Mouse (Mus musculus): ENCODE data around the gene Klhl29.

Gene Klhl29

DNA sequence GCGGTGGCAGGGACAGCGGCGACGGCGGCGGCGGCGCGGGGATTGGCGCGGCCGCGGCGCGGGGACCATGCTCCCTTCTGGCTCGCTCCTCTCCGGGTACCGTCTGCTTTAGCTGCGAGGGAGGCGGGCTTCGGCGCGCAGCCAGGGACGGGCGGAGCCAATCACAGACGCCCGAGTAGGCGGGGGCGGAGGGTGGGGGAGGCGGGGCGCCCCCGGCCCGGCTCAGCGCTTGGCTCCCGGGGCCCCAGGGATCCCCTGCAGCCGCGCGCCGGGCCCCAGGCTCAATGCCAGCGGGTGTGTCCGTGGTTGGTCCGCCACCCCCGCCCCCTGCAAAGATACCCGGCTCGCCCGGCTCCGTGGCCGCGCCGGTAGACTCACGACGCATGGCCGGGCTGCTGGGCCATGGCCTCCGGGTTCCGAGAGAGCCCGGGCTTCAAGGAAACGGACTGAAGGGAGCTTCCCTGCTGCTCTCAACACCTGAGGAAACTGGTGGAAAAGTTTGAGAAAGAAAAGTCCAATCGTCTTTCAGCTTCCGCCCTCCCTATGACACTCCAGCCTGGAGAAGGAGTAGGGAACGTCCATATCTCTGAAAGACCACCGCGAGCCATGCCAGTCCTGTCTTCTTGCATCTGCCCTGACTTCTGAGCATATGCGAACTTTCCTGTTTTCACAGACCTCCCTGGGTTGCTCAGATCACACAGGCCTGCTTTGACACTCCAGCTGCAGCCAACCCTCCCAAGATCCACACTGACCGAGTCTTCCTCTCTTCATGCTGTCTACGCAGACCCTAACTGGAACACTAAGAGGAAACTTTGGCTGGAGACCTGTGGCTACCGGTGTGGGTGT lies at the start of gene Klhl29:
TSS of gene Klhl29 (minus strand) at position 67 of the 846 bp plus-strand sequence.
- Histone ChIP-seq H3K9me3 (ENCODE audit: low read length) (no peaks in the 10 kb centered on the region), H3K4me1 (replicated peaks; ENCODE audit: low read depth, low read length) (peaks cover 23% of the 10 kb centered on the region), H3K27me3 (ENCODE audit: insufficient read depth, low read length) (peaks cover 81% of the 10 kb centered on the region), H3K4me3 (replicated peaks; ENCODE audit: low read length) (peak within 1 kb of the TSS; percentile 83), H3K36me3 (ENCODE audit: insufficient read depth, low read length) (no peaks in the 10 kb centered on the region)
- TF ChIP-seq NANOG (IDR thresholded peaks at IDR 0.05; ENCODE audit: borderline replicate concordance, low read length): no peak
- no peak for TF ChIP-seq CTCF (conservative IDR thresholded peaks at IDR 0.05; ENCODE audit: low read length)
- no peak for TF ChIP-seq POU5F1 (IDR thresholded peaks at IDR 0.05; ENCODE audit: borderline replicate concordance, low read length)

DNA sequence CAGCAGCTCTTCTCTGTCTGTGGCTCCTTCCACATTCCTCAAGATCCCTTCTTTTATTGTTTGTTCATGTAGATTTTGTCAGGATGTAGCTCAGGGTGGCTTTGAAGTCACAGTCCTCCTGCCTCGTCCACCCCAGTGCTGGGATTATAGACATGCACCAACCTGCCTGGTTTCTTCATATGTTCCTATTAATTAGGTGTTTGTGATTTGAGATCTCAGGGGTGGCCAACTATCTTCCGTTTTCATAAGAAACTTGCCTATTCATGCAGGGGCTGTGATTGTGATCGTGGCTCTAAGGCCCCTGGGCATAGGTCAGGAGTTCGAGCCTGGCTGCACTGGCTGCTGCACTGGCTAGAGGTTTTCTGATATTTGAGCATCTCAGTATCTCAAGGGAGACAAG lies 49.8 kb upstream of the Klhl29 start:
- no peaks in the 10 kb centered on the region for H3K9me3 ChIP-seq (ENCODE audit: low read length)
- H3K4me3 ChIP-seq (replicated peaks; ENCODE audit: low read length): no peak overlapping the region
- H3K4me1 ChIP-seq (replicated peaks; ENCODE audit: low read depth, low read length): peaks cover 4% of the 10 kb centered on the region
- H3K27me3 ChIP-seq (ENCODE audit: insufficient read depth, low read length): no peaks in the 10 kb centered on the region
- no peak for TF ChIP-seq POU5F1 (IDR thresholded peaks at IDR 0.05; ENCODE audit: borderline replicate concordance, low read length)
- TF ChIP-seq CTCF (conservative IDR thresholded peaks at IDR 0.05; ENCODE audit: low read length): no peak
- no peaks in the 10 kb centered on the region for H3K36me3 ChIP-seq (ENCODE audit: insufficient read depth, low read length)

DNA sequence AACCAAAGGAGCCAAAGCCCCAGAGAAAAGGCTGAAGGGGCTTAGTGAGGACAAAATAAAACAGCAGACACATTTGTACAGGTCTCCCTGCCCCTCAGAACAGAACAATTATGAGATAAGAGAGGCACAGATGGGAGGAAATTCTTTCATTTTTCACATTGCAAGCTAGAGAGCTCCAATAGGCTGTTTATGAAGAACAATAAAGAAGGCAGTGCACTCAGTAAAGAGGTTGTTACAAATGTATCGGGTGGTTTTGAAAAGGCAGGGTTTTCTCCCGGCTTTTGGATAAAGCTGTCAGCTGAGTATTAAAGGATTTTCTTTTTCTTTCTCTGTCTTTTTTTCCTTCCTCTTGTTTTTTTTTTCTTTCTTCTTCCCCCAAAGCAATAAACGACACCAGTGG lies 40.3 kb upstream of the Klhl29 start:
- Histone ChIP-seq H3K4me1 (replicated peaks; ENCODE audit: low read depth, low read length) (peaks cover under 1% of the 10 kb centered on the region; the same call in 1 of the 2 replicates), H3K4me3 (replicated peaks; ENCODE audit: low read length) (no peak overlapping the region), H3K9me3 (ENCODE audit: low read length) (no peaks in the 10 kb centered on the region), H3K27me3 (ENCODE audit: insufficient read depth, low read length) (peaks cover 19% of the 10 kb centered on the region), H3K36me3 (ENCODE audit: insufficient read depth, low read length) (no peaks in the 10 kb centered on the region)
- no peak for TF ChIP-seq NANOG (IDR thresholded peaks at IDR 0.05; ENCODE audit: borderline replicate concordance, low read length)
- no peak for TF ChIP-seq POU5F1 (IDR thresholded peaks at IDR 0.05; ENCODE audit: borderline replicate concordance, low read length)
- TF ChIP-seq CTCF (conservative IDR thresholded peaks at IDR 0.05; ENCODE audit: low read length): no peak

DNA sequence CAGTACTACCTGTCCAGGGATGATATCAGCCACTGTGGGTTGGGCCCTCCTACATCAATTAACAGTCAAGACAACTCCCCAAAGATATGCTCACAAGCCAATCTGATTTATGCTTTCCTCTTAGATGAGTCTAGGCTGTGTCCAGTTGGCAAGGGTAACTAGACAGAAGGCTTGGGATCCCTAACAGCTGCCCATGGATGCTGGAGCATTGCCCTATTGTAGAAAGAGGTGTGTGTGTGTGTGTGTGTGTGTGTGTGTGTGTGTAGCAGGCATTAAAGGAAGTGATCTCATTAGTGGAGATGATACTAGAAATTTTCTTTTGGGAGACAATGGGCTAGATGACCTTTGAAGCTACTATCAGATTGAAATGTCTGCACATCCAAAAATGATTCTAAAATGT lies 38.5 kb upstream of the Klhl29 start:
- Histone ChIP-seq H3K36me3 (ENCODE audit: insufficient read depth, low read length) (no peaks in the 10 kb centered on the region), H3K4me3 (replicated peaks; ENCODE audit: low read length) (no peak overlapping the region), H3K27me3 (ENCODE audit: insufficient read depth, low read length) (peaks cover 30% of the 10 kb centered on the region), H3K9me3 (ENCODE audit: low read length) (no peaks in the 10 kb centered on the region), H3K4me1 (replicated peaks; ENCODE audit: low read depth, low read length) (peaks cover 10% of the 10 kb centered on the region)
- TF ChIP-seq NANOG (IDR thresholded peaks at IDR 0.05; ENCODE audit: borderline replicate concordance, low read length) (no peak), CTCF (conservative IDR thresholded peaks at IDR 0.05; ENCODE audit: low read length) (no peak), POU5F1 (IDR thresholded peaks at IDR 0.05; ENCODE audit: borderline replicate concordance, low read length) (no peak)

DNA sequence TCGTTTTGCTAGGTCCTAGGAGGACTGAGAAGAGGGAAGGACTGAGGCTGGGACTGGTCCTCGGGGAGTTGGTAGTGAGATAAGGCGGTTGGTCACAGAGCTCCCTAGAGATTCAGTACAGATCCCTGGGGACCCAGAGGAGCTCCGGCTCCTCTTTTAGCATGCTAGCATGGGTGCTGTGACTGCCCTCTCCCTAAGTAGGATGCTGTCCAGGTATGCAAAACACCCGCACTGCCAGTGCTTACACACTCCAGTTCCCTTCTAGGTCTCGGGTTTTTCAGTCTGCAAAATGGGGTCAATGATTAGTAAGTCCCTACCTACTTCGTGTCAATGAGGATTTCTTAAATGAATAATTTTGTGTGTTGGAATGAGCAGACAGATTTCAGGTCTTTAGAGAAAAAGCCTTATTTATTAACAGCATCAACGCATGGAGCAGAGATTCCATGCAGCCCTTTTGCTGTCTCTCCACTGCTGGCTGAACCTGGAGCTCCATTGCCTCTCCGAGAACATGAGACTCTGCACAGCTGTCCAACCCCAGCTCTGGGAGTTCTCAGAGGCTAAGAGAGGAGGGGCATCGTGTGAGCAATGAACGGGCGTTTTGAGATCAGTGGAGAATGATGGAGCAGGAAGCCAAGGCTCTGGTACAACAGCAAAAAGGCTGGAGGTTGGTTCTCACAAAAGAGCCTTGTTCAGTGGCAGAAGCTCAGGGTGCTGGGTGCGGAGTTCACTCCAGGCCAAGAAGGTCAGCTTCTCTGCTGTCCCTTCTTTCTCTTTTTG lies 36.5 kb upstream of the Klhl29 start:
- H3K36me3 ChIP-seq (ENCODE audit: insufficient read depth, low read length): no peaks in the 10 kb centered on the region
- peaks cover 33% of the 10 kb centered on the region for H3K27me3 ChIP-seq (ENCODE audit: insufficient read depth, low read length)
- no peak overlapping the region for H3K4me3 ChIP-seq (replicated peaks; ENCODE audit: low read length)
- H3K4me1 ChIP-seq (replicated peaks; ENCODE audit: low read depth, low read length): peaks cover 10% of the 10 kb centered on the region
- TF ChIP-seq POU5F1 (IDR thresholded peaks at IDR 0.05; ENCODE audit: borderline replicate concordance, low read length) (no peak), CTCF (conservative IDR thresholded peaks at IDR 0.05; ENCODE audit: low read length) (no peak)
- no peaks in the 10 kb centered on the region for H3K9me3 ChIP-seq (ENCODE audit: low read length)

DNA sequence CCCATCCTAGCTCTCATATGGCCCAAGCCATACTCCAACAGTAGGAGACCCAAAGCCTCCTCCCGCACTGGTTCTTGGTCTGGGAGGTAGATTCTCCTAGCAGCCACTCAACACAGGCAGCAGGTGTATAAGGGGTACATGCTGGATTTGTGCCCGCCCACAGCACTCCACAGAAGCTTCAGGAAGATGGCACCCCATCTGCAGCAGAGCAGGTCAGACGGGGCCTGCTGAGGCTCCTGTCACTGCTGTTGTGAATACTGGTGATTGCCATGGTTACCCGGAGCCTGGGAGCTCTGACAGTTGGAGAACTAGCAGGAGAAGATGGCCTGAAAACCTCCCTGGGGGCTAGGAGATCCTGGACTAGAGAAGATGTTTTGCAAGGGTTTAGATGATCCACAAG lies 35.9 kb upstream of the Klhl29 start:
- Histone ChIP-seq H3K36me3 (ENCODE audit: insufficient read depth, low read length) (no peaks in the 10 kb centered on the region), H3K9me3 (ENCODE audit: low read length) (no peaks in the 10 kb centered on the region), H3K27me3 (ENCODE audit: insufficient read depth, low read length) (peaks cover 33% of the 10 kb centered on the region), H3K4me3 (replicated peaks; ENCODE audit: low read length) (no peak overlapping the region), H3K4me1 (replicated peaks; ENCODE audit: low read depth, low read length) (peaks cover 10% of the 10 kb centered on the region)
- TF ChIP-seq POU5F1 (IDR thresholded peaks at IDR 0.05; ENCODE audit: borderline replicate concordance, low read length) (no peak), CTCF (conservative IDR thresholded peaks at IDR 0.05; ENCODE audit: low read length) (no peak), NANOG (IDR thresholded peaks at IDR 0.05; ENCODE audit: borderline replicate concordance, low read length) (no peak)

DNA sequence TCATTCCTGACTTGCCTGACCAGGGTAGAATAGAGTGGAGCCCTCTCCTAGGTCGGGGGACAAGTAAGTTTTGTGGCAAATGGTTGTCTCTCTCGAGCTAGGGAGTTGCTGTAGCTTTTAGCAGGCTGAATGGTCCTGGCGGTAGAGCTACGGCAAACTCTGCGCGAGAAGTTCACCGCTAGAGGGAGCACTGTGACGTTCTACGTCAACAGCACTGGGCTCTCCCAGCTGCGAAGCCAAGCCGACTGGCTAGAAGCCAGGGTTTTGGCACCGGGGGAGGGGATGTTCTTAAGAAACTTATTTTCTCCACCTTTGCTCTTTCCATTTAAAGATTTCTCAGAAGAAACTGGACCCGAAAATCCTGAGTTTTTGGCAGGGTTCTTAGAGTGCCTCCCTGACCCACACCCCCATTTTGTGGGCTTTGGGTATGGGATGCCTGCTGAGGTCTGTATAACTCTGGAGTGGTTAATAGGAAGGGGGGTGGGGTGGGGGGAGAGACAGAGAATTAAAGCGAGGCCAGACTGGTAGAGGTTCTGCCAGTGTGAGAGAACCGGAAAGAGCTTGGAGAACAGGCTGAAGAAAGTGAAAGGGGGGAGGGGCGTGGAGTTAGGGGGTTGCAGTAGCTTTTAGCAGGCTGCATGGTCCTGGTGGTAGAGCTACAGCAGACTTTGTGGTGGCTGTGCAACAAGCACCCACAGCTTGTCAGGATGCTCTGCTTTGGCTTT lies 35.1 kb upstream of the Klhl29 start:
- Histone ChIP-seq H3K36me3 (ENCODE audit: insufficient read depth, low read length) (no peaks in the 10 kb centered on the region), H3K4me1 (replicated peaks; ENCODE audit: low read depth, low read length) (peaks cover 10% of the 10 kb centered on the region), H3K4me3 (replicated peaks; ENCODE audit: low read length) (no peak overlapping the region), H3K9me3 (ENCODE audit: low read length) (no peaks in the 10 kb centered on the region), H3K27me3 (ENCODE audit: insufficient read depth, low read length) (peaks cover 33% of the 10 kb centered on the region)
- TF ChIP-seq NANOG (IDR thresholded peaks at IDR 0.05; ENCODE audit: borderline replicate concordance, low read length) (no peak), CTCF (conservative IDR thresholded peaks at IDR 0.05; ENCODE audit: low read length) (peak; percentile 89), POU5F1 (IDR thresholded peaks at IDR 0.05; ENCODE audit: borderline replicate concordance, low read length) (no peak)

DNA sequence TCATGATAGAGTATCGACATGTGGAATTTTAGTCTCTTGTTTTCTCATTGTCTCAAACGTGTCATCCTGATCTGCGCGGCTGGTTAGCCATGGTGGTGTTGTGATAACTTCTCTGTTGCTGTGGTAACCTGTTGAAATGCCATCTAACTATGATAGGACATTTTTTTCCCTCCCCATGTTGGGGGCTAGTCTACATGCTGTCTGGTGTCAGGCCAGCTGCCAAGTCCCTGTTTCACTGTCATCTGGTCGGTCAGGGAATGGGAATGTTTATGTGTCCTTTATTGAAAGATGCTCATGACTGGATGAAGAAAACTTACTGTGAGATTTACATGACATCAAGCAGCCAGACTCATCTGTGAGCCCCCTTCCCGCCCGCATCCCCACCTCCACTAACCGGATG lies 31.7 kb upstream of the Klhl29 start:
- Histone ChIP-seq H3K4me3 (replicated peaks; ENCODE audit: low read length) (no peak overlapping the region), H3K9me3 (ENCODE audit: low read length) (no peaks in the 10 kb centered on the region), H3K27me3 (ENCODE audit: insufficient read depth, low read length) (peaks cover 30% of the 10 kb centered on the region), H3K36me3 (ENCODE audit: insufficient read depth, low read length) (no peaks in the 10 kb centered on the region), H3K4me1 (replicated peaks; ENCODE audit: low read depth, low read length) (peaks cover 10% of the 10 kb centered on the region)
- TF ChIP-seq CTCF (conservative IDR thresholded peaks at IDR 0.05; ENCODE audit: low read length) (no peak), POU5F1 (IDR thresholded peaks at IDR 0.05; ENCODE audit: borderline replicate concordance, low read length) (no peak), NANOG (IDR thresholded peaks at IDR 0.05; ENCODE audit: borderline replicate concordance, low read length) (no peak)

Data from E14TG2a.4 (cell line).